Mouse (Mus musculus): ENCODE data around the gene Lamb2.

DNA sequence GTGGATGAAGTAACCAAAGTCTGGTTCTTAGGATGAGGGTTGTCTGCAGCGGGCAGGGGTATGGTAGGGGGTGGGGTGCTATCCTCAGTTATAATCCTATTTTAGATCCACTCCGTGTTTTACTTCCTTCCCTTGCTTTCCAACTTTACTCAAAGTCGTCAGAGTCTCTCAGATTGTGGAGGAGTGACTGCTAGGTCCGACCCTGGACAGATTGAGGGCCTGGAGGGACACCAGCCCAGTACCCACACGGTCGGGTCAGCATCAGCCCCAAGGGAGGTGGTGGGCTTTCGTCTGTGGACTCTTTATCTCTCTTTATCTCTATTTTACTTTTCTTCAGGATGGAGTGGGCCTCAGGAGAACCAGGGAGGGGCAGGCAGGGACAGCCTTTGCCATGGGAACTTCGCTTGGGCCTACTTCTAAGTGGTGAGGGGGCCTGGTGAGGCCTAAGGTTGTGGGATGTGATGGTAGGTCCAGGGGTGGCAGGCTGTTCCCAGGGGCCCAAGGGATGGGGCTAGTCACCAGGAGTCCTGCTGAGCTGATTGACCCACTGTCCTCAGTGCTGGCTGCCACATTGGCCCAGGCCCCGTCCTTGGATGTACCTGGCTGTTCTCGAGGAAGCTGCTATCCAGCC, at the start of gene Lamb2:
- TF ChIP-seq CTCF (IDR thresholded peaks at IDR 0.05; ENCODE audit: low read depth) = no peak
- TF ChIP-seq EP300 (IDR thresholded peaks at IDR 0.05; ENCODE audit: low read depth) = no peak
